Mouse (Mus musculus): ENCODE results near the gene Lrr1. TPM values are rescaled to one million over a fixed set of nuclear protein-coding genes. Genes with fewer than 3 reads are reported as not detected.

Lrr1 gene
- total and polyA plus RNA-seq, 3 experiments = 14.1 to 23.1 TPM; not detected in 1

- TF ChIP-seq USF1 (IDR thresholded peaks at IDR 0.05; ENCODE audit: low read depth, low read length) (peak; percentile 33; the same call in 1 of the 2 replicates), CTCF (IDR thresholded peaks at IDR 0.05 in 2 of 3, conservative IDR thresholded peaks at IDR 0.05 in 1 of 3; ENCODE audit: control insufficient read depth in 1 of 3, insufficient read depth in 1 of 3, low read depth in 2 of 3, low read length in 3 of 3, poor library complexity in 1 of 3, severe bottlenecking in 1 of 3) (no peak), JUND (IDR thresholded peaks at IDR 0.05; ENCODE audit: low read depth, low read length) (no peak), MXI1 (IDR thresholded peaks at IDR 0.05; ENCODE audit: low read depth, low read length) (no peak), ZC3H11A (IDR thresholded peaks at IDR 0.05; ENCODE audit: low read depth, low read length) (no peak), NELFE (IDR thresholded peaks at IDR 0.05; ENCODE audit: low read depth, low read length) (no peak), MAX (IDR thresholded peaks at IDR 0.05; ENCODE audit: low read length) (peak; percentile 73), RCOR1 (IDR thresholded peaks at IDR 0.05; ENCODE audit: low read depth, low read length) (no peak), E2F4 (IDR thresholded peaks at IDR 0.05; ENCODE audit: borderline replicate concordance, low read depth, low read length) (no peak), USF2 (IDR thresholded peaks at IDR 0.05; ENCODE audit: borderline replicate concordance in 1 of 2, insufficient read depth in 1 of 2, low read depth in 1 of 2, low read length in 2 of 2) (no peak), TBP (IDR thresholded peaks at IDR 0.05; ENCODE audit: low read depth, low read length) (no peak), MEF2A (IDR thresholded peaks at IDR 0.05; ENCODE audit: extremely low read depth, insufficient replicate concordance, low read depth, low read length, poor library complexity, severe bottlenecking) (no peak), SIN3A (IDR thresholded peaks at IDR 0.05; ENCODE audit: low read length) (peak; percentile 33; the same call in 1 of the 2 replicates), POLR2AphosphoS5 (IDR thresholded peaks at IDR 0.05; ENCODE audit: borderline replicate concordance, low read depth, low read length) (no peak), POLR2AphosphoS2 (IDR thresholded peaks at IDR 0.05; ENCODE audit: low read length) (no peak)
Observed at GRCm38 (mm10) chr12:69125066-69125465, 43.5 kb upstream of the Lrr1 start (continued).

GRCm38 (mm10) chr12:69127170-69127569, 41.4 kb upstream of the Lrr1 start:
- Histone ChIP-seq H3K27ac (ENCODE audit: control insufficient read depth, low read depth, low read length) (no peak overlapping the region), H3K36me3 (ENCODE audit: control insufficient read depth in 1 of 2, insufficient read depth in 2 of 2, low read length in 2 of 2) (peaks cover 0 to 20% of the 10 kb centered on the region in 2 experiments; a peak in 2 of 4 replicates), H3K79me2 (ENCODE audit: control insufficient read depth, insufficient read depth, low read length, poor library complexity) (no peaks in the 10 kb centered on the region), H3K27me3 (ENCODE audit: control insufficient read depth in 1 of 2, insufficient read depth in 2 of 2, low read length in 2 of 2) (no peaks in the 10 kb centered on the region), H3K4me3 (ENCODE audit: control insufficient read depth in 1 of 2, insufficient read depth in 1 of 2, low read depth in 2 of 2, low read length in 2 of 2) (no peak overlapping the region), H3K9ac (ENCODE audit: control insufficient read depth, low read depth, low read length, poor library complexity, severe bottlenecking) (no peak overlapping the region), H3K9me3 (replicated peaks; ENCODE audit: insufficient read depth, low read length) (no peaks in the 10 kb centered on the region), H3K4me1 (ENCODE audit: control insufficient read depth in 1 of 2, insufficient read depth in 2 of 2, low read length in 2 of 2) (peaks cover 12 to 18% of the 10 kb centered on the region in 2 experiments; a peak in 3 of 4 replicates)
- peak; percentile 66 for DNase-seq (ENCODE audit: low read depth, low spot score)
- TF ChIP-seq NELFE (IDR thresholded peaks at IDR 0.05; ENCODE audit: low read depth, low read length) (no peak), ETS1 (IDR thresholded peaks at IDR 0.05; ENCODE audit: low read depth, low read length) (no peak), USF2 (IDR thresholded peaks at IDR 0.05; ENCODE audit: borderline replicate concordance in 1 of 2, insufficient read depth in 1 of 2, low read depth in 1 of 2, low read length in 2 of 2) (no peak), POLR2A (IDR thresholded peaks at IDR 0.05; ENCODE audit: control insufficient read depth in 1 of 2, insufficient read depth in 1 of 2, low read depth in 1 of 2, low read length in 2 of 2, poor library complexity in 1 of 2) (no peak), MAFK (IDR thresholded peaks at IDR 0.05; ENCODE audit: borderline replicate concordance, low read depth, low read length) (no peak), RCOR1 (IDR thresholded peaks at IDR 0.05; ENCODE audit: low read depth, low read length) (no peak), GABPA (IDR thresholded peaks at IDR 0.05; ENCODE audit: low read depth, low read length) (no peak), BHLHE40 (IDR thresholded peaks at IDR 0.05; ENCODE audit: borderline replicate concordance, low read depth, low read length) (no peak), ELF1 (IDR thresholded peaks at IDR 0.05; ENCODE audit: low read depth, low read length) (no peak), CHD2 (IDR thresholded peaks at IDR 0.05; ENCODE audit: low read length) (no peak), MAZ (IDR thresholded peaks at IDR 0.05; ENCODE audit: low read depth, low read length) (no peak), KAT2A (conservative IDR thresholded peaks at IDR 0.05; ENCODE audit: low read depth, low read length) (no peak), RAD21 (IDR thresholded peaks at IDR 0.05; ENCODE audit: low read depth, low read length) (peak; percentile 38), CTCF (IDR thresholded peaks at IDR 0.05 in 2 of 3, conservative IDR thresholded peaks at IDR 0.05 in 1 of 3; ENCODE audit: control insufficient read depth in 1 of 3, insufficient read depth in 1 of 3, low read depth in 2 of 3, low read length in 3 of 3, poor library complexity in 1 of 3, severe bottlenecking in 1 of 3) (peak; percentile 66 to 75 (median 71)), TBP (IDR thresholded peaks at IDR 0.05; ENCODE audit: low read depth, low read length) (no peak), MAX (IDR thresholded peaks at IDR 0.05; ENCODE audit: low read length) (no peak), EP300 (IDR thresholded peaks at IDR 0.05; ENCODE audit: low read depth in 1 of 2, low read length in 2 of 2) (no peak), POLR2AphosphoS2 (IDR thresholded peaks at IDR 0.05; ENCODE audit: low read length) (no peak), MYC (IDR thresholded peaks at IDR 0.05; ENCODE audit: low read depth, low read length) (no peak), ZC3H11A (IDR thresholded peaks at IDR 0.05; ENCODE audit: low read depth, low read length) (peak; percentile 3; the same call in 1 of the 2 replicates), SMC3 (IDR thresholded peaks at IDR 0.05; ENCODE audit: low read depth, low read length) (peak; percentile 44; the same call in 1 of the 2 replicates), SIN3A (IDR thresholded peaks at IDR 0.05; ENCODE audit: low read length) (no peak)
